Mouse (Mus musculus) heart, adult 18-20 months (tissue): ENCODE measurements at regions not wholly inside any gene's neighbourhood (a gene's known extent, or its start where the extent isn't known, plus 50 kb on each side); places are given as distances from the start of the nearest gene placed in this dataset.
A peak's percentile ranks its signal among the peaks of the same experiment; 100 is the strongest.

Experiments
- DNase-seq, 2 experiments: peaks; one replicate each; pipeline ENCODE4 v3.0.0; 2021 to 2022; ENCODE audit warnings: mixed read lengths in 1 of 2

DNA sequence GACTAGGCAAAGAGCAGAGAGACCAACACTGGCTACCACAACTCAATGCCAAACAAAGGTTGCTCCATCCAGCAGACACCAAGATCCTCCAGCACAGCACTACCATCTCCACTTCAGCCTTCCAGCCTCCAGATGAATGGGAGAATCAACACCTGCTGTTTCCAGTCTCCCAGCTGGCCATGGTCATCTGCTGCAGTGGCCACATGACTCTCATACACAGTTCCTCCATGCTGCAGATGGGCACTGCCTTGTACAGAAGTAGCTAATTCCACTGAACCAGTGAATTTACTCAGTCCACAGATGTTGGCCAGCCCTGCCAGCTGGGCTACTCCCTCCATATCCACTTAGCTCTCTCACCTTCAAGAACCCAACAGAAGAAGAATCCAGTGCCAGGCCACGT, 63.0 kb upstream of the Vstm5 start:
- DNase-seq: no peak

- no peak for DNase-seq
Measured at GRCm38 (mm10) chr9:15175412-15175811, 63.4 kb upstream of the Vstm5 start.

DNA sequence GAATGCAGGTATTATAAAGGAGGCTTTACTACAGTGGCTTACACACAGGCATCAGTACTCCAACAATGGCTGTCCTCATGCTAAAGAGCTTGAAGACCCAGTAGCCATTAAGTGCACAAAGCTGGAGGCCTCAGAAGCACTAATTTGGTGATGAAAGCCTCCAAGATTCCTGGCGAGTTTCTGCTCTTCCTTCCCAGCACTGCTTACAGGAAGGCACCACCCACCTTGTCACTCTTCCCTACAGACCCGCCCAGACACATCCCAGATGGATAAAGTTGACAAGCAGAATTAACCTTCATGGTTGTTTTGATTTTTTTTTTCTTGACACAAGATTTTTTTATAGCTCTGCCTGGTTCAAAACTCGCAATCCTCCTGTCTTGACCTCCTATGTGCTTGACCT, 59.0 kb upstream of the Hephl1 start:
- DNase-seq: peak; percentile 6 to 24

DNA sequence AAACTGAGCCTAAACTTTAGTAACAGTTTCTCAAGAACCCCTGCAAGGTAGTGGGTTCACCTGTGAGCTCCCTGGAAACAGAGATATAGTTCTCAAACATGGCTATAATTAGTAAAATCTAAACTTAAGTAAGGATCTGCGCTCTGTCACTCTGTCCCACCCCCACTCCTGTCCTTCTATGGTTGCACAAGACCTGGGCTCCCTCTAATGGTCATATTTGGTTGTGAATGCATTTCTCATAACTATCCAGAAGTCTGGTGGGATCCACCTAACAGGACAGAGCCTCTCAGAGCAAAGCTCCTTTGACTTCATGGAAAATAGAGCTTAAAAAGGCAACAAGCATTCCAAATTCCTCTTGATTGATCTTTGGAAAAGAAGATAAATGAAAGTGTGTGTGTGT, 57.8 kb upstream of the Hephl1 start:
- peak; percentile 13 to 33 for DNase-seq

- no peak for DNase-seq
Measured at GRCm38 (mm10) chr9:15168961-15169360, 57.1 kb upstream of the Hephl1 start.

DNA sequence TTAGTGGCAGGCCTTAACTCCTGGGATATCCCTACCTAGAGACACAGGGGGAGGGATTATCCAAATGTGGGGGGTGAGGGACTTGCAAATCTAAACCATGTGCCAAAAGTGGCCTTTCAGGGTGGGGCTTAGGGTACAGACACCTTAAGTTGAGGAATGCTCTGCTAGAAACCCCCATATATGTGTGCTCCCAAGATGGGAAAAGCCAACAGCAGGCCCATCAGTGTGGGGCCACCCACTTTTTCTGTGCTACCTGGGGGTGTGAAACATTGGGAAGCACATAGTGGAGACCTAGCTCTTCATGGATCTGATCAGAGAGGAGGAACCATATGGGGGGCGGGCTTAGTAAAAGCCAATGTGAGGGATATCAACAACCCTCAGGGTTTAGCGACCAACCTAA, 55.0 kb upstream of the Hephl1 start:
- no peak for DNase-seq

- DNase-seq: no peak
Measured at GRCm38 (mm10) chr9:15166476-15166875, 54.6 kb upstream of the Hephl1 start.
